Mouse (Mus musculus): ENCODE data around the gene Best3. TPM values are rescaled to one million over a fixed set of nuclear protein-coding genes. Genes with fewer than 3 reads are reported as not detected.

Gene Best3
- polyA plus RNA-seq (2012; rRNA removed; ENCODE audit: low replicate concordance), result 0.04 TPM in 1 of 2 replicates, not detected in the other

GRCm38 (mm10) chr10:116986264-116987082, at the start of gene Best3:
Gene Best3 (plus strand): TSS chr10:116986314.

GRCm38 (mm10) chr10:116950009-116950769, 35.9 kb upstream of the Best3 start, which contains the start of gene Rab3ip:
Gene Rab3ip (minus strand): TSS chr10:116950769.

GRCm38 (mm10) chr10:116972509-116972908, 13.6 kb upstream of the Best3 start, which contains the start of gene Gm10271:
Gene Gm10271 (minus strand): TSS chr10:116972609.

GRCm38 (mm10) chr10:117045175-117046056, 59.3 kb downstream of the Best3 start, which contains the start of gene Lrrc10:
Gene Lrrc10 (plus strand): TSS chr10:117045341.

GRCm38 (mm10) chr10:117063254-117064021, 77.3 kb downstream of the Best3 start, which contains the start of gene Cct2:
Gene Cct2 (minus strand): TSS chr10:117063814.

Other genes with a start within 250 kb of the Best3 start
- 0.09 TPM in 2 replicates for gene Myrfl, start 89.4 kb upstream of the Best3 start, polyA plus RNA-seq (2012; rRNA removed; ENCODE audit: low replicate concordance)
- gene Rab3ip, start 35.5 kb upstream of the Best3 start, polyA plus RNA-seq (2012; rRNA removed; ENCODE audit: low replicate concordance), result 43.9 and 123 TPM in 2 replicates
- gene Gm10271, start 13.7 kb upstream of the Best3 start, polyA plus RNA-seq (2012; rRNA removed; ENCODE audit: low replicate concordance), result not detected in 2 replicates
- gene Lrrc10, start 59.0 kb downstream of the Best3 start, polyA plus RNA-seq (2012; rRNA removed; ENCODE audit: low replicate concordance), result not detected in 2 replicates
- 86.4 and 129 TPM in 2 replicates for gene Cct2, start 77.5 kb downstream of the Best3 start, polyA plus RNA-seq (2012; rRNA removed; ENCODE audit: low replicate concordance)
- gene Frs2, start 162.2 kb downstream of the Best3 start, polyA plus RNA-seq (2012; rRNA removed; ENCODE audit: low replicate concordance), result 12.8 and 27.1 TPM in 2 replicates
- 15.0 and 26.0 TPM in 2 replicates for gene Yeats4, start 238.2 kb downstream of the Best3 start, polyA plus RNA-seq (2012; rRNA removed; ENCODE audit: low replicate concordance)

All from subcutaneous adipose tissue, adult 2 months (tissue).